Mouse (Mus musculus): ENCODE measurements around the gene Prkch.

Gene Prkch

GRCm38 (mm10) chr12:73687077-73688035 lies 102.8 kb downstream of the Prkch start:
- peak; percentile 90 to 91 for DNase-seq

GRCm38 (mm10) chr12:73692321-73692720 lies 107.7 kb downstream of the Prkch start:
- DNase-seq: no peak

GRCm38 (mm10) chr12:73693347-73693746 lies 108.8 kb downstream of the Prkch start:
- peak; percentile 54 to 84 for DNase-seq

DNA sequence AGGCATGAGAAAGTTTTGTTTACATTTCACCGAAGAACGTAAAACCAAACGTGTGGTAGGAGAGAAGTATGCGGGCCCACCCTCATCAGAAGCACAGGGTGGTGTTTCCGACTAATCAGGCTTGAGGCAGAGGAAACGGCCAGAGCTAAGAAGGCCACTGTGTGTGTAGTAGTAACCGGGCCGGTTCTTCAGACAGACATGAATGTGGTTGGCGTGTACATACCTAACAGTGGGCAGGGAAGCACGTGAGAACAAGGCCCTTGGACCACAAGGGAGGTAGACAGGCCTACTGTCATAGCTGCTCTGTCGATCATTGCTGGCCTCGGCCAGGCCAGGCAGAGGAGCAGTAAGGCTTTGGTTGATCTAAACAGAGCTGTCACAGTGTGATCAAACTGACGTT lies 110.1 kb downstream of the Prkch start:
- DNase-seq: no peak

DNA sequence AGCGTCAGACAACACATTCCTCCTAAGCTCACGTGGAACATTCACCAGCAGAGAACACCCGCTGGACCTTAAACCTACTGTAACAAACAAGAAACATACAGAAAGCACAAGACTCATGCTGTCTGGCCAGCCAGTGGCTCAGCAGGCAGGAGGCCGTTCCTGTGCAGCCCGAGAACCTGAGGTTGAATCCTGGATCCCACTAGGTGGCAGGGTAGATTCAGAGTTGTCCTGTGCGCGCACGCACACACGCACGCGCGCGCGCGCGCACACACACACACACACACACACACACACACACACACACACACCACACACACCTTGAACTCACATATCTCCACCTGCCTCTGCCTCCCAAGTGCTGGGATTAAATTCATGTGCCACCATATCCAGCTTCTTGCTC lies 110.5 kb downstream of the Prkch start:
- DNase-seq: no peak

DNA sequence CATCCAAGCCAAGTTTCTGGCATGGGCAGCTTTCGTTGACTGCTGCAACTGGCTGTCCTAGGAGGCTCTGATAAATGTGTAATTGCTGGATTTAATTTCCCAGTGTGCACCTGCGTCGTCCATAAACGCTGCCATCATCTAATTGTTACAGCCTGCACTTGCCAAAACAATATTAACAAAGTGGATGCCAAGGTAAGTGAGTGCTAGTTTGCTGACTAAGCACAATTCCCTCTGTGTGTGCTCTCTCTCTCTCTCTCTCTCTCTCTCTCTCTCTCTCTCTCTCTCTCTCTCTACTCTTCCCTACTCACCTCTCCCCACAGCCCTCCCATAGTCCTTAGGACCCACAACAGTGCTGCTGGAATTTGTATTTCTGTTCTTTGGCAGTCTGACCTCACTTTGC lies 111.5 kb downstream of the Prkch start:
- DNase-seq: no peak

GRCm38 (mm10) chr12:73696946-73697345 lies 112.3 kb downstream of the Prkch start:
- no peak for DNase-seq

- no peak for DNase-seq
Observed at GRCm38 (mm10) chr12:73698436-73698835, 113.8 kb downstream of the Prkch start.

GRCm38 (mm10) chr12:73698841-73699240 lies 114.2 kb downstream of the Prkch start:
- no peak for DNase-seq

DNA sequence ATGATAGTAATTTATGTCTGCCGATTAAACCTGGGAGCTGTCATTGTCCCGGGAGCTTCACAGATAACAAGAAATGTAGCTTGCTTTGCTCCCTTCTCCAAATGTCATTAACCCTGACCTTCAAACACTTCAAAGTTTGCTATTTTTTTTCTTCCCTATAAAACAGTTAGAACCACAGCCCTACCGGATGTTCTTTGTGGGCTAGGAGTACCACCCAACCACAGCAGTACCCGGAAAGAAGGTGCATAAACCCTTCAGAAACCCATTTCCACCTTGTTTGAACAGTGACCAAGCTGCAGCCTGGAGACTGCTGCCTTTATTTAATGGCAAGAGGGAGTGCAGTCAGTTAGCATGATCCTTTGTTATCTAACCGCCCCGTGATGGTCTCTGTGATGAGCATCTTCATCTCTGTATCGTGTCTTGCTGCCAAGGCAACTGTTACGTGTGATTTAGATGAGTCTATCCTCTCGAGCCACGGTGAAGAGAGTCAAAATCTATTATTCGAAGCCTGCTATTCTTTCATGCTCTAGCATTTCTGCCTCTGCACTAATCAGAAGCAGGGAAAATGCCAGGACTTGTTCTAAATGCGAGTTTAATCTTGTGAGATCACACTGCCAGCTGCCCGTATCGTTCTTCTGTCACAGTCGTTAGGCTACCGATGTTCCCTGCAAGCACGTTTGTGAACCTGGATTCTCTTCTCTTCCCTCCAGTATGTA lies 115.0 kb downstream of the Prkch start:
- no peak for DNase-seq

- DNase-seq: no peak
Observed at GRCm38 (mm10) chr12:73700544-73701069, 116.0 kb downstream of the Prkch start.

DNA sequence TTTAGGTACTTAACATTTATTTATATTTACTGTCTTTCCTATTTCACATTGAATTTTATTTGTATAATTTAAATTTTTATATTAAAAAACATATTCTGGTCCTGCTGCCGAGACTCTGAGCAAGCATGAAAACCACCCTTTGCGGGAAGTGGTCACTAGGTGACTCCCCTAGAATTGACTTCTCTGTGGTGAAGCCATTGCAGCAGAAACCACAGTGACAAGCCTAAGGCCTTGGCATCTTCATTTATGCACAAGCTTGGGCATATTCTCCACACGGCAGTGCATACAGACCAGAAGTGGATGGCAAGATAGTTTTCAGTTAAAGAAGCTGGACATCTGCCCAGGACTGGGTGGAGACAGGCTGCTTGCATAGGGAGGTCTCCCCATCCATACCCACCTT lies 117.4 kb downstream of the Prkch start:
- no peak for DNase-seq

DNA sequence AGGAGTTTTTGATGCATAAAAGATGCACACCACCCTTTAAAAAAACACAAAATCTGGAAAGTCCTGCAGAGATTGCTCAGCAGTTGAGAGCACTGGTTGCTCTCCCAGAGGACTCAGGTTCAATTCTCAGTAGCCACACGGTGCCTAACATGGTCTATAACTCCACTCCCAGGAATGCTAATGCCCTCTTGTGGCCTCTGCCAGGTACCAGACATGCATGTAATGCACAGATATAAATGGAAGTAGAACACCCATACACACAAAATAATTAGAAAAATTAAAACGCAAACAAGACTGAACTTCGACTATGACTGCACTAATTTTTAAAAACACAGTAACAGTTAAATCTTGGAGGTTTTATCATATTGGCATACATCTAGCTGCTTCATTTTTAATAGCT lies 119.8 kb downstream of the Prkch start:
- no peak for DNase-seq

GRCm38 (mm10) chr12:73705097-73705690 lies 120.6 kb downstream of the Prkch start:
- DNase-seq: peak; percentile 25 to 65

- no peak for DNase-seq
Observed at GRCm38 (mm10) chr12:73708498-73708897, 123.9 kb downstream of the Prkch start.

- peak; percentile 64 to 70 for DNase-seq
Observed at GRCm38 (mm10) chr12:73708920-73709319, 124.3 kb downstream of the Prkch start.

DNA sequence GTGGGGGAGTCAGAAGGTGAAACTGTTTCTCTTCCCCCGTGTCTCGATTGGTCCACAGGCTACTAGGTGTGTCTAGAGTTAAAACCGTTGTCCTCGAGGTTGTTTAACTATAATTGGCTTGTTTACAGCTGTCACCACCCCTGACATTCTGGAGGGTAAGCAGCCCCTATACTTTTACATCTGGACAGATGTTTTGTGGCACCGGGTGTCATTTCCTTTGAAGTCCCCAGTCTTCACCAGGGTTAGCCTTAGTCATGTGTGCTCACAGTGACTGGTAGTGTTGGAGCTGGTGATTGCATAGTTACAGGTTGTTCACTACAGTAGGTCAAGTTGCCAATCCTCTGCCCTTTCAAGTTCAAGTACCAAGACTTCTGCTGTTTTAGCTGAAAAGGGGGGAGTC lies 126.2 kb downstream of the Prkch start:
- no peak for DNase-seq

GRCm38 (mm10) chr12:73712122-73712521 lies 127.5 kb downstream of the Prkch start:
- no peak for DNase-seq

DNA sequence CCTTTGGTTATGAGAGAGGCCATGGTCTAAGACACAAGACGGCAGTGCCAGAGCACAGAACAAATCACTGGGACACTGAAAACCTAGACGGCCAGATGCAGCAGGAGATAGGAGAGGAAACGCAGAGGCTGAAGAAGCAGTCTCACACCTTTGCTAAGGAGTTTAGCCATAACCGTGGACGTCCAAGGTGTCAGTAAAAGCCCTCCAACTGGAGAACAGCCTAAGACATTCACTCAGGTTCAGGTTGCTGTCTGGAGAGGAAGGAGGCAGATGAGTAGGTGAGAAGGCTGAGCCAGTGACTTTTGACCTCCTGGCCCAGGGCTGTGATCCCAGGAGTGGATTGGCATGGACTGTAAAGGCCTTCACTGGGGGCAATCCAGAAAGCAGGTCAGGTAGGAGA lies 130.0 kb downstream of the Prkch start:
- DNase-seq: no peak

- no peak for DNase-seq
Observed at GRCm38 (mm10) chr12:73715331-73715730, 130.7 kb downstream of the Prkch start.

DNA sequence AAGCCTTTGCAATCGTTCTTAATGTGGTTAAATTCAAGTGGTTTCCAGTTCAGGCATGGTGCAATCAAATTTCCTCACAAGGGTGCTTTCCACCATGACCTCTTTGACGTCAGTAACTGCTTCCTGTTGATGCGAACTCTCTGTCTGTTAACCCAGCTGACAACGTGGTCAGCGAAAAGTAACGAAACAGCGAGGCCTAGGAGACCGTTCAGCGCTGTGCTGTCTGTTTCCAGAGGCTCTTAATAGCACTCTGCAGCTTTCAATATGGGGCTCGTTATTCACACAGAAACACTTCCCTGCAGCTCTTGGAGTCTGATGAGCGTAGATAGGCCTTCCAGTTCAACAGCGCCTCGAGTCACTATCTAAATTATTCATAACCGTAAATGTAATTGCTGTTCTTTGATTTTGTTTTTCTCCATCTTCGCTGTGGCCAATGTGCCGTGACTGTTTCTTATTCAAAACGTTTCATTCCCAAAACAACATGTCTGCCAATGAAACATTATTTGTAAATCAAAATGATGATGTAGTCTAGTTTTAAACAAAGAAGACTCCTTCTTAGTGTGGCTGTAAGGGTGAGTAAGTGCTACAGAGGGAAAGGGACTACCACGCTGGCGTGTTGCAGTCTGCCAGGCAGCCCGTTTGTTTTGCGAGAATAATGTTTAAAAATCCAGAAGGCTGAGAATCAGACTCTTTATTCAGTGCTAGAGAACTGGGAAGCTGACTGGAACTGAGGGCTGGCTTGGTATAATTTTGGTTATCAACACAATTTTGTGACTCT lies 131.5 kb downstream of the Prkch start:
- no peak for DNase-seq

GRCm38 (mm10) chr12:73718036-73718435 lies 133.4 kb downstream of the Prkch start:
- DNase-seq: no peak

DNA sequence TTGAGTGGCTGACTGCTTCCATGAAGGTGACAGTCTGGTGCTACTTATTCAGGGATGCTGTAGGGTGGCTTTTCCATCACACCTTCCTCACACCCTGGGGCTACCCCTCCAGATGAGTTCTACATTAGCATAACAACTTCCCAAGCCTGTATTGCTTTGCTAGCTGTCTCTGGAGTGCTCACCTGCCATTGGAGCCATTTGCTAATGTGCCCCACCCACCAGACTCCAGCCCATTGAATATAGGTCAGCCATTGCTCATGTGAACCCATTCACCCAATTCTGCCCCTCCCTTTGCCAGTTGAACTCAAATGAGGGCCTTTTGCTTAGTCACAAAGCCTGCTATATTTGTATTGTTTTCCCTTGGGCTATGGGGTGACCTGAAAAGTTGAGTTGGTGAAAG lies 135.2 kb downstream of the Prkch start:
- no peak for DNase-seq
